Mouse (Mus musculus) erythroblast, embryonic 14.5 days (primary cell): ENCODE results near the gene Faf1.

ENCODE experiments used
- GATA1 ChIP-seq: IDR thresholded peaks from 2 replicates; pipeline ENCODE4 v1.6.1; 2012; ENCODE audit warnings: low read length, inconsistent platforms, mixed read lengths
- TAL1 ChIP-seq: IDR thresholded peaks from 3 replicates; pipeline ENCODE4 v1.6.1; 2012; ENCODE audit warnings: low read length, inconsistent platforms, mixed read lengths

- TF ChIP-seq GATA1 (no peak), TAL1 (no peak)
Measured at GRCm38 (mm10) chr4:109963570-109964279, 287.3 kb downstream of the Faf1 start.
